Mouse (Mus musculus) spleen, adult 2 months (tissue): ENCODE measurements around the gene Ncam2. TPM values are rescaled to one million over a fixed set of nuclear protein-coding genes. Genes with fewer than 3 reads are reported as not detected.

Experiments
- DNase-seq, 2 experiments: peaks; one replicate each; pipeline versions ENCODE4 v3.0.0 to v3.0.0-alpha.2; 2012 to 2021; ENCODE audit warnings: low spot score in 2 of 2, low read depth in 1 of 2
- H3K27ac ChIP-seq: fragments of 200-500 bp; 2 replicates; pipeline ENCODE4 v1.5.1; 2012; ENCODE audit warnings: low read length, inconsistent platforms; ENCODE audit not compliant: insufficient read depth
- H3K27me3 ChIP-seq: fragments of 200-500 bp; 2 replicates; pipeline ENCODE4 v1.6.1; 2012; ENCODE audit warnings: mild to moderate bottlenecking, moderate library complexity, low read length, inconsistent platforms; ENCODE audit not compliant: control insufficient read depth, insufficient read depth
- H3K36me3 ChIP-seq: fragments of 200-500 bp; 2 replicates; pipeline ENCODE4 v1.6.1; 2012; ENCODE audit warnings: mild to moderate bottlenecking, low read length, inconsistent platforms; ENCODE audit not compliant: control insufficient read depth, insufficient read depth
- H3K4me1 ChIP-seq: fragments of 200-500 bp; 2 replicates; pipeline ENCODE4 v1.6.1; 2011; ENCODE audit warnings: inconsistent platforms; ENCODE audit not compliant: control insufficient read depth, insufficient read depth, insufficient read length
- H3K4me3 ChIP-seq: fragments of 200-500 bp; 2 replicates; pipeline ENCODE4 v1.5.1; 2011; ENCODE audit warnings: mild to moderate bottlenecking, inconsistent platforms; ENCODE audit not compliant: insufficient read depth, insufficient read length; ENCODE audit errors: extremely low read depth
- CTCF ChIP-seq: fragments of 200-500 bp; IDR thresholded peaks from 2 replicates; pipeline ENCODE4 v1.5.1; 2011; ENCODE audit warnings: mild to moderate bottlenecking, inconsistent platforms; ENCODE audit not compliant: insufficient read depth, insufficient read length, insufficient replicate concordance; ENCODE audit errors: extremely low read depth
- POLR2A ChIP-seq: fragments of 200-500 bp; IDR thresholded peaks from 2 replicates; pipeline ENCODE4 v1.6.1; 2011; ENCODE audit warnings: low read depth, low read length, inconsistent platforms
- WGBS: fragments of 180-500 bp; shearing (Covaris S2); methylation state at CpG from one replicate; pipeline ENCODE4 v1.1.7; 2018; 5-methylcytosine and 5-hydroxymethylcytosine counted together
- polyA plus RNA-seq: library from polyadenylated mRNA; depleted of rRNA; stranded (reverse); fragments of >200 nt; gene quantifications from 2 replicates; pipeline ENCODE4 v1.2.3, GENCODE M21; 2012

Gene Ncam2
- polyA plus RNA-seq, 1 experiment: not detected

- no peaks in the 10 kb centered on the region for H3K4me1 ChIP-seq
- no peaks in the 10 kb centered on the region for H3K36me3 ChIP-seq
- H3K27me3 ChIP-seq: no peaks in the 10 kb centered on the region
- no peak for TF ChIP-seq CTCF
- TF ChIP-seq POLR2A: no peak
- DNase-seq: no peak
- H3K4me3 ChIP-seq: no peak overlapping the region
- WGBS: 74% methylated on average over 3 of the region's 3 CpGs
- no peak overlapping the region for H3K27ac ChIP-seq
Observed at GRCm38 (mm10) chr16:81536230-81536629, 335.7 kb downstream of the Ncam2 start.

- H3K4me1 ChIP-seq: no peaks in the 10 kb centered on the region
- H3K27me3 ChIP-seq: no peaks in the 10 kb centered on the region
- no peak for TF ChIP-seq CTCF
- no peak for TF ChIP-seq POLR2A
- WGBS: 88% methylated on average over 4 of the region's 4 CpGs
- no peak for DNase-seq
- H3K4me3 ChIP-seq: no peak overlapping the region
- H3K36me3 ChIP-seq: no peaks in the 10 kb centered on the region
- no peak overlapping the region for H3K27ac ChIP-seq
Observed at GRCm38 (mm10) chr16:81587565-81588107, 387.1 kb downstream of the Ncam2 start.

- Histone ChIP-seq H3K4me1 (no peaks in the 10 kb centered on the region), H3K27ac (no peak overlapping the region), H3K4me3 (no peak overlapping the region), H3K27me3 (no peaks in the 10 kb centered on the region), H3K36me3 (no peaks in the 10 kb centered on the region)
- DNase-seq: no peak
- TF ChIP-seq CTCF: no peak
- TF ChIP-seq POLR2A: no peak
- 54% methylated on average over 6 of the region's 6 CpGs for WGBS
Observed at GRCm38 (mm10) chr16:81623276-81623675, 422.8 kb downstream of the Ncam2 start.

- TF ChIP-seq CTCF (no peak), POLR2A (no peak)
- Histone ChIP-seq H3K4me3 (no peak overlapping the region), H3K4me1 (no peaks in the 10 kb centered on the region), H3K27me3 (no peaks in the 10 kb centered on the region), H3K27ac (no peak overlapping the region), H3K36me3 (no peaks in the 10 kb centered on the region)
- DNase-seq: no peak
- WGBS: 65% methylated on average over 4 of the region's 4 CpGs
Observed at GRCm38 (mm10) chr16:81623776-81624175, 423.3 kb downstream of the Ncam2 start.

GRCm38 (mm10) chr16:81650286-81650685, 449.8 kb downstream of the Ncam2 start:
- Histone ChIP-seq H3K27ac (no peak overlapping the region), H3K4me1 (no peaks in the 10 kb centered on the region), H3K36me3 (no peaks in the 10 kb centered on the region), H3K27me3 (no peaks in the 10 kb centered on the region), H3K4me3 (no peak overlapping the region)
- TF ChIP-seq POLR2A (no peak), CTCF (no peak)
- 85% methylated on average over 3 of the region's 3 CpGs for WGBS
- DNase-seq: no peak

- 49% methylated on average over 1 of the region's 1 CpGs for WGBS
Observed at GRCm38 (mm10) chr16:81651550-81651949, 451.1 kb downstream of the Ncam2 start.

GRCm38 (mm10) chr16:81656550-81656949, 456.1 kb downstream of the Ncam2 start:
- DNase-seq: no peak
- no peaks in the 10 kb centered on the region for H3K4me1 ChIP-seq
- H3K4me3 ChIP-seq: no peak overlapping the region
- no peaks in the 10 kb centered on the region for H3K36me3 ChIP-seq
- WGBS: 74% methylated on average over 2 of the region's 2 CpGs
- no peaks in the 10 kb centered on the region for H3K27me3 ChIP-seq
- no peak overlapping the region for H3K27ac ChIP-seq
- TF ChIP-seq CTCF: no peak
- no peak for TF ChIP-seq POLR2A

More at GRCm38 (mm10) chr16:81651550-81651949, 451.1 kb downstream of the Ncam2 start:
- H3K27me3 ChIP-seq: no peaks in the 10 kb centered on the region
- no peak overlapping the region for H3K4me3 ChIP-seq
- H3K27ac ChIP-seq: no peak overlapping the region
- no peaks in the 10 kb centered on the region for H3K36me3 ChIP-seq
- H3K4me1 ChIP-seq: no peaks in the 10 kb centered on the region
- TF ChIP-seq CTCF (no peak), POLR2A (no peak)
- no peak for DNase-seq
